Mouse (Mus musculus) hindbrain, postnatal 0 days (tissue): ENCODE results near the gene Fev. TPM values are rescaled to one million over a fixed set of nuclear protein-coding genes. Genes with fewer than 3 reads are reported as not detected.

Source experiments
- ATAC-seq: fragments of 200-750 bp; cut with Nextera tagmentation; 2 replicates; pipeline ENCODE4 v1.8.0; 2017; ENCODE audit warnings: mild to moderate bottlenecking, moderate TSS enrichment, moderate library complexity
- DNase-seq: peaks from one replicate; pipeline ENCODE4 v3.0.0-alpha.2; 2015; ENCODE audit warnings: low spot score
- H3K27ac ChIP-seq: fragments of 300-500 bp; sonication (generic); 2 replicates; pipeline ENCODE4 v1.5.1; 2014; ENCODE audit warnings: mild to moderate bottlenecking
- H3K27me3 ChIP-seq: fragments of 300-500 bp; sonication (generic); 2 replicates; pipeline ENCODE4 v1.6.1; 2014; ENCODE audit warnings: low read length, mixed read lengths; ENCODE audit not compliant: insufficient read depth
- H3K36me3 ChIP-seq: fragments of 300-500 bp; sonication (generic); 2 replicates; pipeline ENCODE4 v1.6.1; 2014; ENCODE audit warnings: low read length, mixed read lengths; ENCODE audit not compliant: insufficient read depth
- H3K4me1 ChIP-seq: fragments of 300-500 bp; sonication (generic); 2 replicates; pipeline ENCODE4 v1.6.1; 2014; ENCODE audit warnings: antibody characterized with exemption, low read length, mixed read lengths; ENCODE audit not compliant: insufficient read depth
- H3K4me2 ChIP-seq: fragments of 300-500 bp; sonication (generic); 2 replicates; pipeline ENCODE4 v1.6.1; 2014; ENCODE audit warnings: low read depth, mild to moderate bottlenecking, low read length, moderate library complexity, mixed read lengths
- H3K4me3 ChIP-seq: fragments of 300-500 bp; sonication (generic); 2 replicates; pipeline ENCODE4 v1.5.1; 2014; ENCODE audit warnings: low read length
- H3K9ac ChIP-seq: fragments of 300-500 bp; sonication (generic); replicated peaks from 2 replicates; pipeline ENCODE4 v1.6.1; 2014; ENCODE audit warnings: mild to moderate bottlenecking, low read length, moderate library complexity, mixed read lengths
- H3K9me3 ChIP-seq: fragments of 300-500 bp; sonication (generic); 2 replicates; pipeline ENCODE4 v1.6.1; 2016; ENCODE audit warnings: low read length, mixed read lengths
- CTCF ChIP-seq: IDR thresholded peaks from 2 replicates; pipeline ENCODE4 v1.5.1; 2016; ENCODE audit warnings: antibody characterized with exemption, control low read depth, low read depth
- WGBS: fragments of 180-500 bp; shearing (Covaris S2); extraction: QIAGEN DNeasy Blood & Tissue Kit; methylation state at CpG from one replicate; pipeline ENCODE4 v1.1.7; 2014; 5-methylcytosine and 5-hydroxymethylcytosine counted together
- polyA plus RNA-seq: library from polyadenylated mRNA; unstranded; fragments of >200 nt; fragmentation: Nextera tagmentation; extraction: Ambion mirVana; gene quantifications from 2 replicates; pipeline ENCODE4 v1.2.1, GENCODE M21; 2015
- total RNA-seq: library from RNA; depleted of rRNA; stranded (reverse); fragments of >200 nt; gene quantifications from 2 replicates; pipeline ENCODE4 v1.2.3, GENCODE M21; 2014

Fev gene
- total and polyA plus RNA-seq, 2 experiments from 2014 or later = 0.16 to 4.2 TPM

- Histone ChIP-seq H3K4me3 (no peak overlapping the region), H3K4me1 (0 out of 2 replicates have a peak, but pooled peaks cover 6% of the 10 kb centered on the region), H3K27me3 (peaks cover 34% of the 10 kb centered on the region), H3K36me3 (no peaks in the 10 kb centered on the region), H3K9me3 (no peaks in the 10 kb centered on the region), H3K9ac (no peak overlapping the region), H3K27ac (no peak overlapping the region), H3K4me2 (no peak overlapping the region)
- DNase-seq (peak; percentile 81), ATAC-seq (no peak)
- TF ChIP-seq CTCF = peak; percentile 63
- WGBS = 3% methylated on average over 3 of the region's 3 CpGs
These were observed 16.5 kb upstream of the Fev start for GRCm38 (mm10) chr1:74901686-74902085.

- Histone ChIP-seq H3K27ac (no peak overlapping the region), H3K9ac (peak overlapping the region; percentile 22; the same call in 1 of the 2 replicates), H3K4me3 (peak overlapping the region; percentile 31), H3K27me3 (peaks cover 40% of the 10 kb centered on the region), H3K4me2 (peak overlapping the region; percentile 58), H3K9me3 (no peaks in the 10 kb centered on the region), H3K36me3 (no peaks in the 10 kb centered on the region), H3K4me1 (0 out of 2 replicates have a peak, but pooled peaks cover 6% of the 10 kb centered on the region)
- peak; percentile 16 for DNase-seq
- ATAC-seq = peak; percentile 33
- 2% methylated on average over 54 of the region's 66 CpGs for WGBS
- TF ChIP-seq CTCF = no peak
These were observed 15.4 kb upstream of the Fev start for GRCm38 (mm10) chr1:74900341-74901285.

GRCm38 (mm10) chr1:74898656-74899431, 13.6 kb upstream of the Fev start:
- Histone ChIP-seq H3K4me2 (no peak overlapping the region), H3K4me3 (no peak overlapping the region), H3K4me1 (0 out of 2 replicates have a peak, but pooled peaks cover 6% of the 10 kb centered on the region), H3K27me3 (peaks cover 49% of the 10 kb centered on the region), H3K9ac (no peak overlapping the region), H3K9me3 (no peaks in the 10 kb centered on the region), H3K36me3 (no peaks in the 10 kb centered on the region), H3K27ac (no peak overlapping the region)
- 6% methylated on average over 8 of the region's 10 CpGs for WGBS
- TF ChIP-seq CTCF = no peak
- no peak for ATAC-seq
- DNase-seq = no peak

GRCm38 (mm10) chr1:74897976-74898375, 12.8 kb upstream of the Fev start:
- Histone ChIP-seq H3K27ac (no peak overlapping the region), H3K4me3 (no peak overlapping the region), H3K4me2 (no peak overlapping the region), H3K9ac (no peak overlapping the region), H3K9me3 (no peaks in the 10 kb centered on the region), H3K27me3 (peaks cover 47% of the 10 kb centered on the region), H3K36me3 (no peaks in the 10 kb centered on the region), H3K4me1 (0 out of 2 replicates have a peak, but pooled peaks cover 6% of the 10 kb centered on the region)
- TF ChIP-seq CTCF = no peak
- ATAC-seq (no peak), DNase-seq (no peak)
- WGBS = 9% methylated on average over 7 of the region's 7 CpGs

- DNase-seq = peak; percentile 82
- Histone ChIP-seq H3K9me3 (no peaks in the 10 kb centered on the region), H3K4me2 (no peak overlapping the region), H3K4me3 (no peak overlapping the region), H3K27ac (no peak overlapping the region), H3K4me1 (no peaks in the 10 kb centered on the region), H3K9ac (no peak overlapping the region), H3K27me3 (peaks cover 55% of the 10 kb centered on the region), H3K36me3 (no peaks in the 10 kb centered on the region)
- WGBS = 17% methylated on average over 4 of the region's 4 CpGs
- TF ChIP-seq CTCF = peak; percentile 86
- ATAC-seq = peak; percentile 61
These were observed 9.7 kb upstream of the Fev start for GRCm38 (mm10) chr1:74894966-74895365.

GRCm38 (mm10) chr1:74893134-74893855, 8.1 kb upstream of the Fev start, which contains the start of gene Cryba2:
Gene Cryba2 (minus strand): TSS chr1:74893143.
- Histone ChIP-seq H3K4me2 (peak within 1 kb of the TSS; percentile 56), H3K27me3 (peaks cover 56% of the 10 kb centered on the region), H3K9ac (no peak within 1 kb of the TSS), H3K4me3 (peak within 1 kb of the TSS; percentile 16), H3K27ac (no peak within 1 kb of the TSS), H3K4me1 (no peaks in the 10 kb centered on the region), H3K9me3 (no peaks in the 10 kb centered on the region), H3K36me3 (no peaks in the 10 kb centered on the region)
- WGBS = 2% methylated on average over 25 of the region's 25 CpGs
- ATAC-seq = peak; percentile 44
- TF ChIP-seq CTCF = peak; percentile 80
- peak; percentile 81 for DNase-seq
